Comparison of ENCODE assay signal across 10 mouse cellular contexts in genomic region chr10:60815855-60816254, GRCm38 (mm10). TPM values are rescaled to one million over a fixed set of nuclear protein-coding genes. Genes with fewer than 3 reads are reported as not detected.
DNase-seq lines count a peak whose midpoint lies in the region; ATAC-seq and TF ChIP-seq lines count a peak whose summit lies in the region.
"Had no signal": no experiment of that assay in that cellular context is flagged by ENCODE, and none has a peak within 500 bp of the region (broad histone marks: within the 10 kb centered on the region; RNA-seq: fewer than 3 reads in every experiment).

No protein-coding gene starts in this region.

- WGBS in liver, embryonic 11.5 days: 0% methylated on average over 1 of the region's 1 CpGs
- 14% methylated on average over 1 of the region's 1 CpGs for WGBS in forebrain, embryonic 13.5 days
- 14% methylated on average over 1 of the region's 1 CpGs for WGBS in midbrain, postnatal 0 days

- peak overlapping the region; percentile 77 for H3K27ac ChIP-seq in liver, embryonic 11.5 days (ENCODE audit: low read depth, low read length)
- H3K27ac ChIP-seq in forebrain, embryonic 13.5 days: no peak overlapping the region
- no peak overlapping the region for H3K27ac ChIP-seq in midbrain, postnatal 0 days (ENCODE audit: low read depth, low read length)

- H3K36me3 ChIP-seq in liver, embryonic 11.5 days (ENCODE audit: control insufficient read depth, insufficient read depth, low read length): no peaks in the 10 kb centered on the region
- H3K36me3 ChIP-seq in forebrain, embryonic 13.5 days (ENCODE audit: poor library complexity, severe bottlenecking): no peaks in the 10 kb centered on the region
- no peaks in the 10 kb centered on the region for H3K36me3 ChIP-seq in midbrain, postnatal 0 days (ENCODE audit: insufficient read depth, low read length)

- no peak for ATAC-seq in liver, embryonic 11.5 days (replicated peaks; ENCODE audit: low FRiP score)
- ATAC-seq in forebrain, embryonic 13.5 days: no peak
- no peak for ATAC-seq in midbrain, postnatal 0 days (ENCODE audit: low FRiP score)
- no peak for ATAC-seq in megakaryocyte progenitor cell, adult 5-6 weeks (replicated peaks; ENCODE audit: poor library complexity)

- peak; percentile 66 for DNase-seq in embryo, embryonic 10 days (ENCODE audit: low spot score)
- DNase-seq in embryo, embryonic 11 days: no peak
- no peak for DNase-seq in liver, embryonic 11.5 days (ENCODE audit: low spot score)
- DNase-seq in liver: no peak
- DNase-seq in midbrain, postnatal 0 days (ENCODE audit: low spot score): peak; percentile 40
- DNase-seq in layer of hippocampus, postnatal 14 days (ENCODE audit: low spot score in 2 of 2): no peak
- DNase-seq: kidney, postnatal 14 days; thymus, adult 2 months had no signal

- no peak overlapping the region; the same call in 1 of the 2 replicates for H3K4me2 ChIP-seq in liver, embryonic 11.5 days
- H3K4me2 ChIP-seq in forebrain, embryonic 13.5 days: no peak overlapping the region
- no peak overlapping the region for H3K4me2 ChIP-seq in midbrain, postnatal 0 days (ENCODE audit: low read depth, low read length, poor library complexity, severe bottlenecking)

- no peak overlapping the region for H3K9ac ChIP-seq in liver, embryonic 11.5 days (ENCODE audit: low read depth, low read length)
- H3K9ac ChIP-seq in forebrain, embryonic 13.5 days: 0 out of 2 replicates have a peak overlapping the region, but pooled peaks have one; percentile 10
- H3K9ac ChIP-seq in midbrain, postnatal 0 days (replicated peaks; ENCODE audit: low read length, poor library complexity, severe bottlenecking): no peak overlapping the region

- H3K27me3 ChIP-seq in liver, embryonic 11.5 days (replicated peaks; ENCODE audit: control insufficient read depth, insufficient read depth, low read length): peaks cover 42% of the 10 kb centered on the region
- H3K27me3 ChIP-seq in forebrain, embryonic 13.5 days: peaks cover 21% of the 10 kb centered on the region
- peaks cover 7% of the 10 kb centered on the region; the same call in 1 of the 2 replicates for H3K27me3 ChIP-seq in midbrain, postnatal 0 days (ENCODE audit: insufficient read depth, low read length)

- no peak overlapping the region for H3K4me3 ChIP-seq in liver, embryonic 11.5 days (ENCODE audit: low read depth, low read length)
- no peak overlapping the region for H3K4me3 ChIP-seq in forebrain, embryonic 13.5 days
- no peak overlapping the region for H3K4me3 ChIP-seq in midbrain, postnatal 0 days (ENCODE audit: low read depth, low read length)

- H3K4me1 ChIP-seq in liver, embryonic 11.5 days (replicated peaks; ENCODE audit: control insufficient read depth, insufficient read depth, low read length): peaks cover 33% of the 10 kb centered on the region
- peaks cover 50% of the 10 kb centered on the region for H3K4me1 ChIP-seq in forebrain, embryonic 13.5 days
- peaks cover 6% of the 10 kb centered on the region; the same call in 1 of the 2 replicates for H3K4me1 ChIP-seq in midbrain, postnatal 0 days (ENCODE audit: insufficient read depth, low read length)

- no peaks in the 10 kb centered on the region for H3K9me3 ChIP-seq in liver, embryonic 11.5 days (ENCODE audit: control insufficient read depth, low read length)
- no peaks in the 10 kb centered on the region for H3K9me3 ChIP-seq in forebrain, embryonic 13.5 days (replicated peaks)
- no peaks in the 10 kb centered on the region for H3K9me3 ChIP-seq in midbrain, postnatal 0 days (ENCODE audit: low read length)

- TF ChIP-seq CTCF in midbrain, postnatal 0 days (IDR thresholded peaks at IDR 0.05): no peak

RNA-seq across cellular contexts. Expression of gene Unc5b, which starts 15.5 kb away (rescaled TPM):
- 3.2 and 4.2 TPM in 2 replicates for polyA plus RNA-seq in liver, embryonic 11.5 days (2014; fragmentation: Nextera tagmentation; extraction: Ambion mirVana)
- polyA plus RNA-seq in forebrain, embryonic 13.5 days (2015; fragmentation: Nextera tagmentation; extraction: Ambion mirVana): 2.3 and 2.8 TPM in 2 replicates
- total RNA-seq in midbrain, postnatal 0 days (2014; rRNA removed): 13.5 and 17.1 TPM in 2 replicates
- 1.1 and 1.3 TPM in 2 replicates for polyA plus RNA-seq in midbrain, postnatal 0 days (2015; fragmentation: Nextera tagmentation; extraction: Ambion mirVana)
- not detected in 2 replicates for total RNA-seq in megakaryocyte progenitor cell, adult 5-6 weeks (2015)
- total RNA-seq in megakaryocyte progenitor cell, adult 5-6 weeks (2017): not detected in 2 replicates
- 10 to 100 TPM; 11.9 to 12.6 TPM for total RNA-seq in layer of hippocampus, postnatal 14 days (2021)

Comparison
In these comparisons a context has a peak if more than half of its experiments do, and no peak if none do; other contexts are left out.
1. DNase-seq: peak in embryo, embryonic 10 days (single experiment) and midbrain, postnatal 0 days (single experiment); none in embryo, embryonic 11 days (single experiment), liver, embryonic 11.5 days (single experiment), liver (single experiment) and layer of hippocampus, postnatal 14 days (0 of 2).
2. RNA of gene Unc5b, which starts 15.5 kb away (total RNA-seq): 13.5 to 17.1 TPM in midbrain, postnatal 0 days and 11.9 to 12.6 TPM in layer of hippocampus, postnatal 14 days; not detected in megakaryocyte progenitor cell, adult 5-6 weeks; every median in the first group is over 10 times any median in the second.